Mouse (Mus musculus): Measurements from ENCODE around the gene 2900026A02Rik. TPM values are rescaled to one million over a fixed set of nuclear protein-coding genes. Genes with fewer than 3 reads are reported as not detected.
"Not testable (repeated sequence)": the region's sequence is repeated elsewhere in the genome, so short reads cannot be mapped to it uniquely, and the experiment has no call there.

Gene 2900026A02Rik
- polyA plus RNA-seq, 1 experiment from 2014 or later = 2.2 TPM

- DNase-seq (ENCODE audit: low spot score) (peak; percentile 56), ATAC-seq (replicated peaks; ENCODE audit: low FRiP score) (peak; percentile 53)
- Histone ChIP-seq H3K9ac (ENCODE audit: low read depth, low read length) (peak overlapping the region; percentile 34), H3K4me1 (replicated peaks; ENCODE audit: control insufficient read depth, insufficient read depth, low read length) (peaks cover 59% of the 10 kb centered on the region), H3K27ac (ENCODE audit: low read depth, low read length) (peak overlapping the region; percentile 79), H3K4me2 (peak overlapping the region; percentile 52), H3K36me3 (ENCODE audit: control insufficient read depth, insufficient read depth, low read length) (no peaks in the 10 kb centered on the region), H3K4me3 (ENCODE audit: low read depth, low read length) (no peak overlapping the region), H3K27me3 (replicated peaks; ENCODE audit: control insufficient read depth, insufficient read depth, low read length) (no peaks in the 10 kb centered on the region), H3K9me3 (ENCODE audit: control insufficient read depth, low read length) (no peaks in the 10 kb centered on the region)
- 22% methylated on average over 20 of the region's 20 CpGs for WGBS
These were observed 106.5 kb downstream of the 2900026A02Rik start for GRCm38 (mm10) chr5:113114264-113115225.

DNA sequence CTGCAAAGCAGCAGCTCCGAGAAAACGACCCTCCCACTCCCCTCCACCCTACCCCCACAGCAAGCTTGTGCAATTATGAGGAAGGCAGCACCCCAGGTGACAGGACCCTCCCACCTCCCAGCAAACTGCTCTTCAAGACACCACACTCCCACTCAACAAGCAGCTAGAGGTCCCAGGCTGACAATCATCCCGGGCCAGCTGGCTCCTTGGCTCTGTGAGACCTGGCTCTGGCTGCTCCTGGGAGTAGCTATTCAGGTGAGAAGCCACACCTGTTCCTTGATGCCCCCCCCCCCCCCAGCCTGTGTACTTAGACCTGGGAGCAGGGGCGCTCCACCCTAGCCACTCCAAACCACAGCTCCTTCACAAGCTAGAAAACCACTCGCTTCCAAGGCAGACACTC is 107.9 kb downstream of the 2900026A02Rik start:
- 37% methylated on average over 5 of the region's 5 CpGs for WGBS
- no peak overlapping the region for H3K9ac ChIP-seq (ENCODE audit: low read depth, low read length)
- no peak overlapping the region for H3K4me3 ChIP-seq (ENCODE audit: low read depth, low read length)
- ATAC-seq (replicated peaks; ENCODE audit: low FRiP score) (no peak), DNase-seq (ENCODE audit: low spot score) (no peak)
- no peaks in the 10 kb centered on the region for H3K27me3 ChIP-seq (replicated peaks; ENCODE audit: control insufficient read depth, insufficient read depth, low read length)
- H3K27ac ChIP-seq (ENCODE audit: low read depth, low read length) = no peak overlapping the region; the same call in 1 of the 2 replicates
- H3K4me1 ChIP-seq (replicated peaks; ENCODE audit: control insufficient read depth, insufficient read depth, low read length) = peaks cover 47% of the 10 kb centered on the region
- no peak overlapping the region for H3K4me2 ChIP-seq
- H3K36me3 ChIP-seq (ENCODE audit: control insufficient read depth, insufficient read depth, low read length) = no peaks in the 10 kb centered on the region
- no peaks in the 10 kb centered on the region for H3K9me3 ChIP-seq (ENCODE audit: control insufficient read depth, low read length)

- 18% methylated on average over 4 of the region's 4 CpGs for WGBS
- H3K36me3 ChIP-seq (ENCODE audit: control insufficient read depth, insufficient read depth, low read length) = no peaks in the 10 kb centered on the region
- H3K4me2 ChIP-seq = no peak overlapping the region
- ATAC-seq (replicated peaks; ENCODE audit: low FRiP score) (no peak), DNase-seq (ENCODE audit: low spot score) (no peak)
- H3K27me3 ChIP-seq (replicated peaks; ENCODE audit: control insufficient read depth, insufficient read depth, low read length) = no peaks in the 10 kb centered on the region
- H3K4me3 ChIP-seq (ENCODE audit: low read depth, low read length) = no peak overlapping the region
- no peak overlapping the region for H3K9ac ChIP-seq (ENCODE audit: low read depth, low read length)
- H3K27ac ChIP-seq (ENCODE audit: low read depth, low read length) = no peak overlapping the region
- H3K4me1 ChIP-seq (replicated peaks; ENCODE audit: control insufficient read depth, insufficient read depth, low read length) = peaks cover 47% of the 10 kb centered on the region
- no peaks in the 10 kb centered on the region for H3K9me3 ChIP-seq (ENCODE audit: control insufficient read depth, low read length)
These were observed 109.7 kb downstream of the 2900026A02Rik start for GRCm38 (mm10) chr5:113111336-113111735.

DNA sequence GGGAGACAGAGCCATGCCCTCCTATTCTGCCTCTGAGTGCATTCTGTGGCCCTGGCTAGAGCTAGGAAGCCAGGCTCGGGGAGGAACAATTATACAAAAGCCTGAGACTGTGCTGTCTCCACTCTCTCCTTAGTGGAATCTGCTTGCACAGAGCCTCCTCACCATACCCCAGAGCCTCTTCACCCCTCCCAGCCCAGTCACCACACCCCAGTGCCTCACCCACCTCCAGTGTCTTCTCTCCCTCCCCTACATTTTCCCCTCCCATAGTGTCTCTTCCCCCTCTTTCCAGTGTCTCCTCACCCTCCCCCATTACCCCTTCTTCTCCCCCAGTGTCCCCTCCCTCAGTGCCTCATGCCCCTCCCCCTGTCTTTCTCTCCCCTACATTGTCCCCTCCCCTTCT is 110.1 kb downstream of the 2900026A02Rik start:
- peak; percentile 59; the same call in 1 of the 2 replicates for ATAC-seq (replicated peaks; ENCODE audit: low FRiP score)
- no peak for DNase-seq (ENCODE audit: low spot score)
- Histone ChIP-seq H3K4me1 (replicated peaks; ENCODE audit: control insufficient read depth, insufficient read depth, low read length) (peaks cover 47% of the 10 kb centered on the region), H3K4me2 (no peak overlapping the region), H3K36me3 (ENCODE audit: control insufficient read depth, insufficient read depth, low read length) (no peaks in the 10 kb centered on the region), H3K27me3 (replicated peaks; ENCODE audit: control insufficient read depth, insufficient read depth, low read length) (no peaks in the 10 kb centered on the region), H3K9ac (ENCODE audit: low read depth, low read length) (no peak overlapping the region), H3K9me3 (ENCODE audit: control insufficient read depth, low read length) (no peaks in the 10 kb centered on the region), H3K27ac (ENCODE audit: low read depth, low read length) (peak overlapping the region; percentile 62), H3K4me3 (ENCODE audit: low read depth, low read length) (no peak overlapping the region)
- 0% methylated on average over 1 of the region's 1 CpGs for WGBS

- not testable (repeated sequence) for H3K36me3 ChIP-seq (ENCODE audit: control insufficient read depth, insufficient read depth, low read length); ATAC-seq (replicated peaks; ENCODE audit: low FRiP score); H3K9ac ChIP-seq (ENCODE audit: low read depth, low read length); H3K27ac ChIP-seq (ENCODE audit: low read depth, low read length); H3K4me3 ChIP-seq (ENCODE audit: low read depth, low read length); DNase-seq (ENCODE audit: low spot score); H3K9me3 ChIP-seq (ENCODE audit: control insufficient read depth, low read length); H3K27me3 ChIP-seq (replicated peaks; ENCODE audit: control insufficient read depth, insufficient read depth, low read length); H3K4me2 ChIP-seq
- 68% methylated on average over 2 of the region's 2 CpGs for WGBS
- peaks cover 43% of the 10 kb centered on the region for H3K4me1 ChIP-seq (replicated peaks; ENCODE audit: control insufficient read depth, insufficient read depth, low read length)
These were observed 111.4 kb downstream of the 2900026A02Rik start for GRCm38 (mm10) chr5:113109651-113110050.

DNA sequence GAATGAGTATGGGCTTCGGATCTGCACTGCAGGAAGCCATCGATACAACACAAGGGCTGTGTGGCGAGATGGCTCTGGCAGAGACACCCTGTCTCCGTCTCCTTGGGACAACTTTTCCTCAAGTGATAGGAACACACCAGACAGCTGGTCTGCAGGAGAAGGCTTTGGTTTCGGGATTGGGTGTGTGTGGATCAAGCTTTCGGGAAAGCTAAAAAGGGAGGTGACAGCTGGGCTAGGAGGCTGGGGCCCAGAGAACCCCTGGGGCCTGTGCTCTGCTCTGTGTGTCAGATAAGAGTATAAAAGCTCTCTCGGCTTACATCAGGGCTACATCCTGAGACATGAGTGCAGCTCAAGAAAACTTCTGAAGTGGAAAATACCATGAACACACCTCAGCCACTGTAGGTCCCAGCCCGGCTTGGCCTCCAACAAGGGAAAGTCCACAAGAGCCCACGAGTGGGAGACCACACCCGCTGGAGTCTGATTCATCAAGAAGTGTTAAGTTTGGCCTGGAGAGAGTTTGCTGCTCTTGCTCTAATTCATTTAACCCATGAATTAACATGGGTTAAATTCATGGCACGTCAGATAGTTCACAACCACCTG is 112.8 kb downstream of the 2900026A02Rik start:
- Histone ChIP-seq H3K4me3 (ENCODE audit: low read depth, low read length) (no peak overlapping the region), H3K36me3 (ENCODE audit: control insufficient read depth, insufficient read depth, low read length) (no peaks in the 10 kb centered on the region), H3K27ac (ENCODE audit: low read depth, low read length) (no peak overlapping the region), H3K9me3 (ENCODE audit: control insufficient read depth, low read length) (no peaks in the 10 kb centered on the region), H3K27me3 (replicated peaks; ENCODE audit: control insufficient read depth, insufficient read depth, low read length) (no peaks in the 10 kb centered on the region), H3K4me2 (no peak overlapping the region), H3K9ac (ENCODE audit: low read depth, low read length) (no peak overlapping the region), H3K4me1 (replicated peaks; ENCODE audit: control insufficient read depth, insufficient read depth, low read length) (peaks cover 29% of the 10 kb centered on the region)
- 65% methylated on average over 11 of the region's 11 CpGs for WGBS
- no peak for DNase-seq (ENCODE audit: low spot score)
- no peak for ATAC-seq (replicated peaks; ENCODE audit: low FRiP score)

DNA sequence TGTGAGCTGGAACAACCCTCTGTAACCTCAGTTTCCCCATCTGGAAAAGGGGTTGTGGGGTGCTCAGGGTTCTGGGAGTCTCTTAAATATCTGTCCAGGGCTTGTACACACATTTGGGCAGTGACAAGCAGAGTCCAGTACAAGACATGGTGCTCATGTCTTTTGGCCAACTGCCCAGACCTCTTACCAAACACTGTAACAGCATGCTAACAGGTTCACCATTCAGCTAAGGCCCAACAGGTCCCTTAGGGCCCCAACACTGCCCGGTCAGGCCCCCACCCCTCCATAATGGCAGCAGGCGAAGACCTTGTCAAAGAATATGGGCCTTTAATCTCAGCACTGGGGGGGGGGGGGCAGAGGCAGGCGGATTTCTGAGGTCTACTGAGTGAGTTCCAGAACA is 113.3 kb downstream of the 2900026A02Rik start:
- H3K4me3 ChIP-seq (ENCODE audit: low read depth, low read length) = no peak overlapping the region
- H3K4me2 ChIP-seq = no peak overlapping the region
- no peaks in the 10 kb centered on the region for H3K9me3 ChIP-seq (ENCODE audit: control insufficient read depth, low read length)
- ATAC-seq (replicated peaks; ENCODE audit: low FRiP score) (no peak), DNase-seq (ENCODE audit: low spot score) (no peak)
- peaks cover 23% of the 10 kb centered on the region for H3K4me1 ChIP-seq (replicated peaks; ENCODE audit: control insufficient read depth, insufficient read depth, low read length)
- H3K9ac ChIP-seq (ENCODE audit: low read depth, low read length) = no peak overlapping the region
- 84% methylated on average over 3 of the region's 3 CpGs for WGBS
- H3K27ac ChIP-seq (ENCODE audit: low read depth, low read length) = no peak overlapping the region
- H3K36me3 ChIP-seq (ENCODE audit: control insufficient read depth, insufficient read depth, low read length) = no peaks in the 10 kb centered on the region
- H3K27me3 ChIP-seq (replicated peaks; ENCODE audit: control insufficient read depth, insufficient read depth, low read length) = no peaks in the 10 kb centered on the region

DNA sequence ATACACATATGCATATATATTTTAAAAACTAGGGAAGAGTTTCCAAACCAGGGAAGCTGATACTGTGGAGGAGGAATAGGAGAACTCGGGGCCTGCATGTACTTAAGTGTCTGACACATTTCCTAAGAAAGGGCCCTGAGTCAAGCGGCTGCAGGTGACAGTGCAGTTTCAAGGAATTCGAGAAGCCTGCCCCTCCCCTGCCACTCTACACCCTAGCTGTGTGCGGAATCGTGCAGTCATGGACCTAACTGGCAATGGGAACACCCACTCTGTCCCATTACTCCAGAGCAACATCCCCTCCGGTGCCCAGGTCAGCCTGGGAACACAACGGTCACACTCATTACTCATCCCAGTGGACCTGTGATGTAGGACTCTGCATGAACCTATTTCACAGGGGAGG is 114.4 kb downstream of the 2900026A02Rik start:
- H3K27ac ChIP-seq (ENCODE audit: low read depth, low read length) = no peak overlapping the region
- no peak overlapping the region for H3K9ac ChIP-seq (ENCODE audit: low read depth, low read length)
- H3K36me3 ChIP-seq (ENCODE audit: control insufficient read depth, insufficient read depth, low read length) = no peaks in the 10 kb centered on the region
- DNase-seq (ENCODE audit: low spot score) (no peak), ATAC-seq (replicated peaks; ENCODE audit: low FRiP score) (no peak)
- WGBS = 70% methylated on average over 7 of the region's 7 CpGs
- H3K27me3 ChIP-seq (replicated peaks; ENCODE audit: control insufficient read depth, insufficient read depth, low read length) = no peaks in the 10 kb centered on the region
- H3K9me3 ChIP-seq (ENCODE audit: control insufficient read depth, low read length) = no peaks in the 10 kb centered on the region
- peaks cover 16% of the 10 kb centered on the region for H3K4me1 ChIP-seq (replicated peaks; ENCODE audit: control insufficient read depth, insufficient read depth, low read length)
- no peak overlapping the region for H3K4me3 ChIP-seq (ENCODE audit: low read depth, low read length)
- H3K4me2 ChIP-seq = no peak overlapping the region

Data from liver, embryonic 11.5 days (tissue).